Mouse (Mus musculus) G1E-ER4 (cell line): ENCODE results near the gene Cpt1b. TPM values are rescaled to one million over a fixed set of nuclear protein-coding genes. Genes with fewer than 3 reads are reported as not detected.

Experiments used
- GATA1 ChIP-seq: IDR thresholded peaks from one replicate; pipeline ENCODE4 v1.8.0; 2012; ENCODE audit warnings: low read length, inconsistent platforms
- polyA plus RNA-seq: library from polyadenylated mRNA; stranded (reverse); fragments of >175 nt; gene quantifications from 2 replicates; pipeline ENCODE4 v1.2.3, GENCODE M21; 2012

Gene Cpt1b
- polyA plus RNA-seq, 1 experiment: 0.41 TPM

- TF ChIP-seq GATA1: no peak
Measured at GRCm38 (mm10) chr15:89421938-89422337, 3.7 kb downstream of the Cpt1b start.

GRCm38 (mm10) chr15:89415282-89415681 is 10.4 kb downstream of the Cpt1b start:
- no peak for TF ChIP-seq GATA1

GRCm38 (mm10) chr15:89410118-89410517 is 15.5 kb downstream of the Cpt1b start, which contains the start of gene Syce3:
TSS of gene Syce3 (minus strand) at chr15:89410503.
- TF ChIP-seq GATA1: no peak

GRCm38 (mm10) chr15:89406691-89407090 is 19.0 kb downstream of the Cpt1b start:
- no peak for TF ChIP-seq GATA1

GRCm38 (mm10) chr15:89404831-89405623 is 20.6 kb downstream of the Cpt1b start:
- no peak for TF ChIP-seq GATA1

GRCm38 (mm10) chr15:89402471-89402870 is 23.2 kb downstream of the Cpt1b start:
- TF ChIP-seq GATA1: no peak

- TF ChIP-seq GATA1: no peak
Measured at GRCm38 (mm10) chr15:89399716-89400115, 25.9 kb downstream of the Cpt1b start.

GRCm38 (mm10) chr15:89398146-89398545 is 27.5 kb downstream of the Cpt1b start:
- TF ChIP-seq GATA1: no peak

- no peak for TF ChIP-seq GATA1
Measured at GRCm38 (mm10) chr15:89396883-89397282, 28.8 kb downstream of the Cpt1b start.

GRCm38 (mm10) chr15:89390081-89390480 is 35.6 kb downstream of the Cpt1b start:
- no peak for TF ChIP-seq GATA1

- TF ChIP-seq GATA1: no peak
Measured at GRCm38 (mm10) chr15:89387127-89387526, 38.5 kb downstream of the Cpt1b start.

- TF ChIP-seq GATA1: no peak
Measured at GRCm38 (mm10) chr15:89384617-89385016, 41.0 kb downstream of the Cpt1b start, which contains the start of gene Klhdc7b. TSS of gene Klhdc7b (plus strand) at chr15:89384917.

- no peak for TF ChIP-seq GATA1
Measured at GRCm38 (mm10) chr15:89379429-89379828, 46.2 kb downstream of the Cpt1b start.

- no peak for TF ChIP-seq GATA1
Measured at GRCm38 (mm10) chr15:89378831-89379401, 46.7 kb downstream of the Cpt1b start, which contains the start of gene Odf3b. TSS of gene Odf3b (minus strand) at chr15:89379282.

GRCm38 (mm10) chr15:89377938-89378828 is 47.5 kb downstream of the Cpt1b start:
- TF ChIP-seq GATA1: no peak

GRCm38 (mm10) chr15:89377362-89377761 is 48.3 kb downstream of the Cpt1b start:
- no peak for TF ChIP-seq GATA1
